Mouse (Mus musculus) cortical plate, adult 2 months (tissue): ENCODE data around the gene Snrpf. TPM values are rescaled to one million over a fixed set of nuclear protein-coding genes. Genes with fewer than 3 reads are reported as not detected.
"Not testable (repeated sequence)": the region's sequence is repeated elsewhere in the genome, so short reads cannot be mapped to it uniquely, and the experiment has no call there.

Experiments
- H3K27ac ChIP-seq: fragments of 200-500 bp; 2 replicates; pipeline ENCODE4 v1.5.1; 2012; ENCODE audit warnings: low read length, control low read depth, inconsistent platforms; ENCODE audit not compliant: insufficient read depth
- H3K4me1 ChIP-seq: fragments of 200-500 bp; 2 replicates; pipeline ENCODE4 v1.6.1; 2011; ENCODE audit warnings: low read length; ENCODE audit not compliant: control insufficient read depth, insufficient read depth
- H3K4me3 ChIP-seq: fragments of 200-500 bp; 2 replicates; pipeline ENCODE4 v1.5.1; 2011; ENCODE audit warnings: mild to moderate bottlenecking, low read length, control low read depth; ENCODE audit not compliant: insufficient read depth
- CTCF ChIP-seq: fragments of 200-500 bp; IDR thresholded peaks from 2 replicates; pipeline ENCODE4 v1.5.1; 2011; ENCODE audit warnings: mild to moderate bottlenecking, control low read depth, low read length; ENCODE audit not compliant: insufficient read depth; ENCODE audit errors: extremely low read depth
- POLR2A ChIP-seq: fragments of 200-500 bp; IDR thresholded peaks from 2 replicates; pipeline ENCODE4 v1.6.1; 2011; ENCODE audit warnings: mild to moderate bottlenecking, low read length, control low read depth; ENCODE audit not compliant: insufficient read depth; ENCODE audit errors: extremely low read depth
- polyA plus RNA-seq: library from polyadenylated mRNA; depleted of rRNA; stranded (reverse); fragments of >200 nt; gene quantifications from 2 replicates; pipeline ENCODE4 v1.2.3, GENCODE M21; 2012

Gene Snrpf
- polyA plus RNA-seq, 1 experiment = 41.6 TPM

GRCm38 (mm10) chr10:93588796-93589195 is 710 bp downstream of the Snrpf start:
- TF ChIP-seq POLR2A (no peak), CTCF (no peak)
- H3K27ac ChIP-seq = no peak overlapping the region

DNA sequence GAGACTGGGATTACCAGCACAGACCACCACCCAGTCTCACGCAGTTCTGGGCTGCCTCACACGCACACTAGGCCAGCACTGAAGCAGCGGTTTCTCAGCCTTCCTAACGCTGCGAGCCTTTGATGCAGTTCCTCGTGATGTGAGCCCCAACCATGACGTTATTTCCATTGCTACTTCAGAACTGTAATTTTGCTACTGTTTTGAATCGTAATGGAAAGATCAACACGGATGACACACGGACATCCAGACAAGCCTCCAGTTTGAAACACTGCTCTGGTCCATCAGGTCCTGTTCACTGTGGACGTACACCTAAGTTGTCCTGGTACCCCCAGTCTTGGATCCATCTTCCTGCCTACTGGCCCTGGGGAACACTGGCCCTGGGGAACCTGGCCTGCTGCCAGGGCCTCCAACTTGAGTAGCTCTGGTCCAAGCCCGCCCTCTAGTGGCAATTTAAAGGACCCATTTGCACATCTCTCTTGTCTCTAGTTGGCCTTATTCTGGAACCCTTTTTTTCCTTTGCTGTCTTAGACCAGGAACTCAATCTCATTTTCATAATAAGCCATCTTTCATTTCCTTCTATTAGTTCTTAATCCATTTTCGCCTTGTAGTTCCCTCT is 12.1 kb downstream of the Snrpf start:
- Histone ChIP-seq H3K4me3 (no peak overlapping the region), H3K27ac (no peak overlapping the region), H3K4me1 (no peaks in the 10 kb centered on the region)
- TF ChIP-seq CTCF = peak; percentile 73
- TF ChIP-seq POLR2A = no peak

More at GRCm38 (mm10) chr10:93588796-93589195, 710 bp downstream of the Snrpf start:
- Histone ChIP-seq H3K4me1 (peaks cover 2% of the 10 kb centered on the region), H3K4me3 (peak overlapping the region; percentile 32)

- Histone ChIP-seq H3K27ac (no peak overlapping the region), H3K4me3 (no peak overlapping the region), H3K4me1 (no peaks in the 10 kb centered on the region)
- TF ChIP-seq CTCF (no peak), POLR2A (no peak)
These were observed 13.5 kb downstream of the Snrpf start for GRCm38 (mm10) chr10:93575960-93576359.

DNA sequence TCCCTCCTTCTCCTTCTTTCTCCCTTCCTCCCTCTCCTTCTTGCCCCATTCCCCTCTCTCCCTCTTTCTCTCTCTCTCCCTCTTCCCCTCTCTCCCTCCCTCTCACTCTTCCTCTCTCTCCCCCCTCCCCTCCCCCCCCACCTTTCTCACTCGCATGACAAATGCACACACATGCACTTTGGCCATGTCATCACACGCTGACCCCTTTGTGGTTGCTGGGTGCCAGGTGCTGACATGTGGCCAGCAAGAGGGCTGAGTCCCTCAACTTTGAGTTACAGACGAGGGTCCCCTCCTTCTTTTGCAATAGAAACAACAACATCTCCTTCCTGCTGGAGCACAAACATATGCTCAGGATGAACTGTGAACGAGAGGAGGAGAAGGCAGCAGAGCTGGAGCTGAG is 14.5 kb downstream of the Snrpf start:
- no peaks in the 10 kb centered on the region for H3K4me1 ChIP-seq
- H3K4me3 ChIP-seq = no peak overlapping the region
- no peak overlapping the region for H3K27ac ChIP-seq
- TF ChIP-seq CTCF = no peak
- no peak for TF ChIP-seq POLR2A

DNA sequence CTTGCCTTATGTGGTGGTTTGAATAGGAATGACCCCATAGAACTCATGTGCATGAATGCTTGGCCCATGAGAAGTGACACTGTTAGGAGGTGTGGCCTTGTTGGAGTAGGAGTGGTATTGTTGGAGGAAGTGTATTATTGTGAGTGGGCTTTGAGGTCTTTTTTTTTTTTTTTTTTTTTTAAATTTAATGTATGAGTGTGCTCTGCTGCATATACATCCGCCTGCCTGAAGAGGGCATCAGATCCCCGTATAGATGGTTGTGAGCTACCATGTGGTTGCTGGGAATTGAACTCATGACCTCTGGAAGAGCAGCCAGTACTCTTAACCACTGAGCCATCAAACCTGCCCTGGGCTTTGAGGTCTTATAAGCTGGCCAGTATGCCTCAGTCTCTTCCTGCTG is 17.3 kb downstream of the Snrpf start:
- no peak overlapping the region for H3K27ac ChIP-seq
- TF ChIP-seq POLR2A = no peak
- no peak for TF ChIP-seq CTCF
- no peak overlapping the region for H3K4me3 ChIP-seq
- H3K4me1 ChIP-seq = no peaks in the 10 kb centered on the region

DNA sequence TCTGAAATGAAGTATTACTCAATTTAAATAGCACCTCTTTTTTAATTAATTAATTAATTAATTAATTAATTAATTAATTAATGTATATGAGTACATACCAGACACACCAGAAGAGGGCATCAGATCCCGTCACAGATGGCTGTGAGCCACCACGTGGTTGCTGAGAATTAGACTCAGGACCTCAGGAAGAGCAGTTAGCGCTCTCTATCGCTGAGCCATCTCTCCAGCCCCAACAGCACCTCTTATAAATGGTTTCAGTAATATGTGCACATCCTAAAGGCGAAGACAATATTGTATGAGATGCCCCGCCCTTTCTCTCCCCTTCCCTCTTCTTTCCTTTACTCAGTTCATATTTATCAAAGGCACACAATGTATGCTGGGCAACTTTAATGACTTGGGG is 20.8 kb downstream of the Snrpf start:
- no peak overlapping the region for H3K4me3 ChIP-seq
- TF ChIP-seq CTCF = no peak
- TF ChIP-seq POLR2A = no peak
- no peak overlapping the region for H3K27ac ChIP-seq
- H3K4me1 ChIP-seq = no peaks in the 10 kb centered on the region

DNA sequence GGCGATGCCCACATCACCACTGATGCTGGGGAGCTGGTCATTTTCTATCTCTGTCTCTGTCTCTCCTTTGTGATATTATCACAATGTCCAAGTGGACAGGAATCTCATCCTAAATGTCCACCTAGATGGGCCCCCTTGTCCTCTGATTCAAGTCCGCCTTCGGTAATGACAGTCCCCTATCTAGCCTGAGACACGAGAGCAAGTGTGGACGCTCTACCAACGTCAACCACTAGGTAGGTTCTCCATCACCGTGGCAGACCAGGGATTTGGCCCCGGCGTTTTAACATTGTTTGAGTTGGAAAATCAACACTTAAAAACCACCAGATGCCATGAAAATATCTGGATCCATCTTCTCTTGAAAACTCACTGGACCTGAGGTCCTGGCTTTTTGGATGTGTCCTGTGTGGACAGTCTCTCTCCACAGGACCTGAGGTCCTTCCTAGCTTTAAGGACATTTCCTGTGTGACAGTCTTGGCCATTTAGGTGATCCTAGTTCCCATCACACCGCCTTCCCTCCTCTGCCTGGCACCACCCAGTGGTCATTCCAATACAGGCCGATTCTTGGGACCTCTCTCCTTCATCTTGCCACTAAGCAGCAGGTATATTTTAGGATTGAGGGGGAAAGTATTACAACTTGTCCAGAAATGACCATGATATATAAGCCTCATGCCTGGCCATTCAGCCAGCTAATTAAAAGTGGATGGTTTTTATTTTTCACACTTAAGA is 21.5 kb downstream of the Snrpf start:
- H3K4me3 ChIP-seq = no peak overlapping the region
- TF ChIP-seq CTCF = no peak
- no peak for TF ChIP-seq POLR2A
- H3K27ac ChIP-seq = no peak overlapping the region
- H3K4me1 ChIP-seq = no peaks in the 10 kb centered on the region

DNA sequence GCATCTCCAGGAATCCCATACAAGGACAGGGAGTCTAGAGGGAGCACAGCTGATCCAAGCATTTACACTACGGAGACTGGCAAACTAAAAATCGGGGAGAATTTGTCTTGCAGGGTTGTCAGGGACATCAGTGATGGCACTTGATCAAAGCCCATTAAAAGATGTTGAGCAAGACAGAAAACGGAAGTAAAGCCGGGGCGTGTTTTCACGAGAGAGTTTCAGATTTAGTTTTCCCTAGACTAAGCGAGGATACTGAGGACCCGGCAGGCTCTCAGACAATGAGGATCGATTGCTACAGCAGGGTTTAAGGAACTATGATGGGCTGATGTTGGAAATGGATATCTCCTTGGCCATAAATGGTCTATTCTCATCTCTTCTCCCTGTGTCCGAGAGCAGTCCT is 22.4 kb downstream of the Snrpf start:
- Histone ChIP-seq H3K4me1 (no peaks in the 10 kb centered on the region), H3K4me3 (no peak overlapping the region), H3K27ac (no peak overlapping the region)
- TF ChIP-seq POLR2A (no peak), CTCF (no peak)

DNA sequence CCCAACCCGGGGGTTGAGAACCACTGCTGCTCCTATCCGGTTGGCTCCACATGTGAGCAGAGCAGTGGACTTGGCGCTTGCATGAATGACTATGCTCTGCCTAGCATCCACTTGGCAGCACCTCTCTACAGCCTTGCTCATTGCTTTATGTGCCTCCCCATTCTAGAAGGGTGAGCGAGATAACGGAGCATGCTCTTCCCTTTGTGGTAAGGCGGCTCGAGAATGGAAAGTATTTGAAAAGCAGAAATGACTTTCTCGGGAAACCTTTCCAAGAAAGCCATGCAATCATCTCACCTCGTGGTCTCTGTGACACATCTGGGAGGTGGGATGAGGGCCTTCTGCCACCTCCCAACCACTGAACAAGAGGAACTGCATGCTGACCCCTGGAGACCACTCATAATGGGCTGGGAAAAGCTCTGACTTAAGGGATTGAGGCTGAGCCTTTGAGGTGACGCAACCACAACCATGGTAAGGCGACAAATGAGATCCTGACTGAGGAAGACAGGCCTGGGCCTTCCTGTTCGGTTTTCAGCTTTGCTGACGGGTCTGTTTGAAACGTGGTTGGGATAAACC is 24.9 kb downstream of the Snrpf start:
- Histone ChIP-seq H3K4me3 (no peak overlapping the region), H3K27ac (no peak overlapping the region), H3K4me1 (no peaks in the 10 kb centered on the region)
- TF ChIP-seq CTCF = no peak
- TF ChIP-seq POLR2A = no peak

DNA sequence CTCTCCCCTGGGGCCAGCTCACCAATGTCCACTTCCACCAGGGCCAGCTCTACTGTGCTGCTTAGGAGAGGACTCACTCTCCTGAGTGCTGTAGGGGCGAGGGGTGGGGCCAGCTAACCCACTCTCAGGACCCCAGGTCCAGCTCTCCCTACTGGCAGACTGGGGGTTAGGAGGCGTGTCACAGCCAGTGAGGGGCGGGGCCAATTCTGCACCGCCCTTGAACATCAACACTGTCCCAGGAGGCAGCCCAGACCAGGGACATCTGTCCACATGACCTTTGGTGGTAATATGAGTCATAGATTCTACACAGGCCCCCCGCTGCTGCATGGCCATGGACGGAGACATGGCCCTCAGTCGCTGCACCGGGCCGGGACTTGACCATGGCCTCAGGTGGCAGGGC is 29.7 kb downstream of the Snrpf start:
- no peak overlapping the region for H3K4me3 ChIP-seq
- TF ChIP-seq POLR2A (no peak), CTCF (no peak)

GRCm38 (mm10) chr10:93557971-93558370 is 31.5 kb downstream of the Snrpf start:
- H3K4me3 ChIP-seq, H3K27ac ChIP-seq, H3K4me1 ChIP-seq: not testable (repeated sequence)

More for the DNA sequence above, 29.7 kb downstream of the Snrpf start:
- Histone ChIP-seq H3K27ac (no peak overlapping the region), H3K4me1 (no peaks in the 10 kb centered on the region)
